Mouse (Mus musculus) cerebellum, postnatal 14 days (tissue): ENCODE data around the gene Prdm2.

Experiments
- DNase-seq, 2 experiments: peaks; one replicate each; pipeline ENCODE4 v3.0.0; 2021; ENCODE audit warnings: mixed read lengths in 2 of 2

Prdm2 gene

GRCm38 (mm10) chr4:143212341-143213174 is at the start of gene Prdm2:
Gene Prdm2 (minus strand): TSS chr4:143212995.
- DNase-seq, result peak; percentile 81 to 85

- no peak for DNase-seq
Measured at GRCm38 (mm10) chr4:143259718-143260349, 47.0 kb upstream of the Prdm2 start.

GRCm38 (mm10) chr4:143258517-143258916 is 45.7 kb upstream of the Prdm2 start:
- peak; percentile 74 to 89 for DNase-seq

GRCm38 (mm10) chr4:143257971-143258370 is 45.2 kb upstream of the Prdm2 start:
- DNase-seq, result no peak

GRCm38 (mm10) chr4:143255541-143255940 is 42.7 kb upstream of the Prdm2 start:
- no peak for DNase-seq

GRCm38 (mm10) chr4:143253356-143253755 is 40.6 kb upstream of the Prdm2 start:
- DNase-seq, result no peak

GRCm38 (mm10) chr4:143248050-143248449 is 35.3 kb upstream of the Prdm2 start:
- DNase-seq, result peak in 1 of 2 experiments; percentile 24

- DNase-seq, result no peak
Measured at GRCm38 (mm10) chr4:143241294-143241693, 28.5 kb upstream of the Prdm2 start.

- DNase-seq, result no peak
Measured at GRCm38 (mm10) chr4:143239615-143240201, 26.9 kb upstream of the Prdm2 start.

GRCm38 (mm10) chr4:143239117-143239516 is 26.3 kb upstream of the Prdm2 start:
- DNase-seq, result no peak

- DNase-seq, result peak; percentile 70 to 73
Measured at GRCm38 (mm10) chr4:143238241-143239031, 25.6 kb upstream of the Prdm2 start.

- no peak for DNase-seq
Measured at GRCm38 (mm10) chr4:143231790-143232422, 19.1 kb upstream of the Prdm2 start.

GRCm38 (mm10) chr4:143231110-143231509 is 18.3 kb upstream of the Prdm2 start:
- DNase-seq, result no peak

- no peak for DNase-seq
Measured at GRCm38 (mm10) chr4:143227976-143228375, 15.2 kb upstream of the Prdm2 start.

GRCm38 (mm10) chr4:143225886-143226285 is 13.1 kb upstream of the Prdm2 start:
- DNase-seq, result no peak

GRCm38 (mm10) chr4:143219316-143219751 is 6.5 kb upstream of the Prdm2 start:
- DNase-seq, result no peak

GRCm38 (mm10) chr4:143218858-143219257 is 6.1 kb upstream of the Prdm2 start:
- no peak for DNase-seq

GRCm38 (mm10) chr4:143217189-143217588 is 4.4 kb upstream of the Prdm2 start:
- DNase-seq, result no peak

- DNase-seq, result no peak
Measured at GRCm38 (mm10) chr4:143214221-143214797, 1.5 kb upstream of the Prdm2 start.

- DNase-seq, result no peak
Measured at GRCm38 (mm10) chr4:143213571-143213970, 776 bp upstream of the Prdm2 start.

GRCm38 (mm10) chr4:143213175-143213479 is 332 bp upstream of the Prdm2 start:
- no peak for DNase-seq
